In genomic region chr14:122912137-122912536, GRCm38 (mm10) we compare ENCODE assay signal across 8 mouse cellular contexts. TPM values are rescaled to one million over a fixed set of nuclear protein-coding genes. Genes with fewer than 3 reads are reported as not detected.
A peak's percentile ranks its signal among the peaks of the same experiment; 100 is the strongest.
DNase-seq lines count a peak whose midpoint lies in the region; ATAC-seq and TF ChIP-seq lines count a peak whose summit lies in the region.

No protein-coding gene starts in this region.

- TF ChIP-seq POLR2A in bone marrow macrophage, adult 2 months (IDR thresholded peaks at IDR 0.05; ENCODE audit: borderline replicate concordance, low read depth, low read length): no peak

- no peak overlapping the region for H3K9ac ChIP-seq in kidney, embryonic 15.5 days
- no peak overlapping the region for H3K9ac ChIP-seq in hindbrain, embryonic 14.5 days
- no peak overlapping the region for H3K9ac ChIP-seq in midbrain, postnatal 0 days (replicated peaks; ENCODE audit: low read length, poor library complexity, severe bottlenecking)

- ATAC-seq in kidney, embryonic 15.5 days (replicated peaks; ENCODE audit: low FRiP score): no peak
- ATAC-seq in hindbrain, embryonic 14.5 days (ENCODE audit: low FRiP score): no peak
- ATAC-seq in midbrain, postnatal 0 days (ENCODE audit: low FRiP score): no peak

- no peak for DNase-seq in kidney, postnatal 14 days
- DNase-seq in hindbrain, embryonic 14.5 days (ENCODE audit: low spot score): no peak
- no peak for DNase-seq in midbrain, postnatal 0 days (ENCODE audit: low spot score)
- DNase-seq in cerebellum, postnatal 14 days: no peak
- DNase-seq in left cerebral cortex, postnatal 14 days (ENCODE audit: low spot score in 2 of 2): no peak
- no peak for DNase-seq in right cerebral cortex, adult 18-20 months

- intact Hi-C loops in left cerebral cortex, postnatal 14 days (cut with DNase I): no loop called here

- H3K4me1 ChIP-seq in kidney, embryonic 15.5 days: peaks cover 8% of the 10 kb centered on the region; the same call in 1 of the 2 replicates
- H3K4me1 ChIP-seq in bone marrow macrophage, adult 2 months (ENCODE audit: control insufficient read depth, insufficient read depth, low read length): peaks cover 6% of the 10 kb centered on the region
- H3K4me1 ChIP-seq in hindbrain, embryonic 14.5 days (replicated peaks; ENCODE audit: control insufficient read depth, insufficient read depth, low read length): no peaks in the 10 kb centered on the region
- H3K4me1 ChIP-seq in midbrain, postnatal 0 days (ENCODE audit: insufficient read depth, low read length): no peaks in the 10 kb centered on the region

- 60% methylated on average over 1 of the region's 1 CpGs for WGBS in kidney, embryonic 15.5 days
- 76% methylated on average over 1 of the region's 1 CpGs for WGBS in hindbrain, embryonic 14.5 days
- 63% methylated on average over 1 of the region's 1 CpGs for whole genome bisulfite sequencing in midbrain, postnatal 0 days

- H3K4me3 ChIP-seq in kidney, embryonic 15.5 days (replicated peaks): peak overlapping the region; percentile 69
- peak overlapping the region; percentile 66 for H3K4me3 ChIP-seq in bone marrow macrophage, adult 2 months (ENCODE audit: insufficient read depth, low read length)
- peak overlapping the region; percentile 62; the same call in 1 of the 2 replicates for H3K4me3 ChIP-seq in hindbrain, embryonic 14.5 days (replicated peaks; ENCODE audit: low read length)
- peak overlapping the region; percentile 70 for H3K4me3 ChIP-seq in midbrain, postnatal 0 days (ENCODE audit: low read depth, low read length)

- no peak for TF ChIP-seq CTCF in bone marrow macrophage, adult 2 months (IDR thresholded peaks at IDR 0.05; ENCODE audit: low read depth, low read length)
- no peak for TF ChIP-seq CTCF in midbrain, postnatal 0 days (IDR thresholded peaks at IDR 0.05)

- H3K4me2 ChIP-seq in kidney, embryonic 15.5 days: peak overlapping the region; percentile 95
- peak overlapping the region; percentile 99 for H3K4me2 ChIP-seq in hindbrain, embryonic 14.5 days (replicated peaks)
- H3K4me2 ChIP-seq in midbrain, postnatal 0 days (ENCODE audit: low read depth, low read length, poor library complexity, severe bottlenecking): peak overlapping the region; percentile 96

- H3K27ac ChIP-seq in kidney, embryonic 15.5 days: no peak overlapping the region
- H3K27ac ChIP-seq in bone marrow macrophage, adult 2 months (ENCODE audit: insufficient read depth, low read depth, low read length): no peak overlapping the region
- H3K27ac ChIP-seq in hindbrain, embryonic 14.5 days: no peak overlapping the region; the same call in 1 of the 2 replicates
- no peak overlapping the region for H3K27ac ChIP-seq in midbrain, postnatal 0 days (ENCODE audit: low read depth, low read length)

- H3K36me3 ChIP-seq in kidney, embryonic 15.5 days: no peaks in the 10 kb centered on the region
- no peaks in the 10 kb centered on the region for H3K36me3 ChIP-seq in hindbrain, embryonic 14.5 days (replicated peaks; ENCODE audit: control insufficient read depth, insufficient read depth)
- no peaks in the 10 kb centered on the region for H3K36me3 ChIP-seq in midbrain, postnatal 0 days (ENCODE audit: insufficient read depth, low read length)

- no peaks in the 10 kb centered on the region for H3K27me3 ChIP-seq in kidney, embryonic 15.5 days
- H3K27me3 ChIP-seq in hindbrain, embryonic 14.5 days (ENCODE audit: control insufficient read depth, insufficient read depth, low read length): peaks cover 14% of the 10 kb centered on the region
- no peaks in the 10 kb centered on the region for H3K27me3 ChIP-seq in midbrain, postnatal 0 days (ENCODE audit: insufficient read depth, low read length)

- H3K9me3 ChIP-seq in kidney, embryonic 15.5 days (replicated peaks): peaks cover 4% of the 10 kb centered on the region; the same call in 1 of the 2 replicates
- peaks cover 15% of the 10 kb centered on the region for H3K9me3 ChIP-seq in hindbrain, embryonic 14.5 days (ENCODE audit: control insufficient read depth, low read length)
- no peaks in the 10 kb centered on the region for H3K9me3 ChIP-seq in midbrain, postnatal 0 days (ENCODE audit: low read length)

RNA-seq across cellular contexts. Expression of gene Ggact, which starts 1.4 kb away (rescaled TPM):
- polyA plus RNA-seq in kidney, embryonic 15.5 days (2015; fragmentation: Nextera tagmentation; extraction: Ambion mirVana): 17.0 and 17.3 TPM in 2 replicates
- polyA plus RNA-seq in bone marrow macrophage, adult 2 months (2012; ENCODE audit: insufficient read depth, insufficient read length, missing spikeins): 17.3 and 20.2 TPM in 2 replicates
- polyA plus RNA-seq in hindbrain, embryonic 14.5 days (2014; fragmentation: Nextera tagmentation; extraction: Ambion mirVana): 8.6 and 10.6 TPM in 2 replicates
- 23.3 and 24.2 TPM in 2 replicates for total RNA-seq in midbrain, postnatal 0 days (2014; rRNA removed)
- 24.0 and 25.4 TPM in 2 replicates for polyA plus RNA-seq in midbrain, postnatal 0 days (2015; fragmentation: Nextera tagmentation; extraction: Ambion mirVana)
- 10 to 100 TPM; 21.8 to 22.2 TPM for total RNA-seq in left cerebral cortex, postnatal 14 days (2021)
